Mouse (Mus musculus) adrenal gland (tissue): ENCODE measurements at regions not wholly inside any gene's neighbourhood (a gene's known extent, or its start where the extent isn't known, plus 50 kb on each side); places are given as distances from the start of the nearest gene placed in this dataset.

Experiments used
- intact Hi-C: fragments of 180-260 bp; cut with DNase I; formaldehyde crosslinking; loops from one replicate; pipeline ENCODE4 v1.15.1; 2025

DNA sequence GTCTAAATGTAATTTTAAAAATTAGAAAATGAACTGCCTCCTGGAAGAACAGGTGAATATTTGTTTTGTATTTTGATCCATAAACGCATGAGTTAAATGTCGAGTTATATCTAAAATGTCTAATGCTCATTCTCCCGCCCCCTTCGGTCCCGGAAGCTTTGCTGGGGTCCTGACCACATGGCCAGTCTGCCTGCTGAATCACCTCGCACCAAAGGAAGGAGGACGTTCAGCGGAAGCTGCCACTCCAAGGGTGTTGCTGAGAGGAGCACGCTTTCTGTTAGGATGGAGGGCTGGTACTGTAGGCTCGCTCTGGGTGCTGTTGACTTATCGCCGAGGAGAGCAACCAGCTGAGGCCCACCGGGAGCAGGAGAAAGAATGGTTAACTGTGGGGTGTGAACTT is 328.0 kb downstream of the Zfp706 start:
- intact Hi-C loops = no loop called here

GRCm38 (mm10) chr15:36669748-36670147 is 337.8 kb downstream of the Zfp706 start:
- intact Hi-C loops = no loop called here

GRCm38 (mm10) chr15:36666566-36666965 is 341.0 kb downstream of the Zfp706 start:
- intact Hi-C loops = no loop called here

DNA sequence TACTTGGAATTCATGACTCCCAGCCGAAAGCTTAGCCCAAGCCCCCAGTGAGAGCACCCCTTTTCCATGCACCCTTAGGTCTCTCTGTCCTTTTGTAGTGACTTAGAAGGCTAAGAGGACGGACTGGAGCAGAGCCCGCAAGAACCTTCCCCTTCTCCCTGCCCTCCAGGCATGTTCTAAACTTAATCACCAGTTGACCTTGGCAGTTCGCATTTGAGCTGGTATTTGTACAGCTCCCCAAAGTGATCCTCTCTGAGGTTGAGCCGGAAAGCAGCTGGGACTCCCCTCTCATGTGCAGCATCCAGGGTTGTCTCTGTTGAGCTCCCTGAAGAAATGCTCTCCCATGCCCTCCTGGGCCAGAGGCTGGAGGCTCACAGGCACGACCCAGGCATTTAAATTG is 343.2 kb downstream of the Zfp706 start:
- intact Hi-C loops = no loop called here

- intact Hi-C loops = no loop called here
These were observed 346.6 kb downstream of the Zfp706 start for GRCm38 (mm10) chr15:36660986-36661385.
